Mouse (Mus musculus): ENCODE results near the gene Tgfb2.

The Tgfb2 gene

GRCm38 (mm10) chr1:186702391-186703255, 3.2 kb downstream of the Tgfb2 start:
- no peak for DNase-seq (ENCODE audit: low spot score)

DNA sequence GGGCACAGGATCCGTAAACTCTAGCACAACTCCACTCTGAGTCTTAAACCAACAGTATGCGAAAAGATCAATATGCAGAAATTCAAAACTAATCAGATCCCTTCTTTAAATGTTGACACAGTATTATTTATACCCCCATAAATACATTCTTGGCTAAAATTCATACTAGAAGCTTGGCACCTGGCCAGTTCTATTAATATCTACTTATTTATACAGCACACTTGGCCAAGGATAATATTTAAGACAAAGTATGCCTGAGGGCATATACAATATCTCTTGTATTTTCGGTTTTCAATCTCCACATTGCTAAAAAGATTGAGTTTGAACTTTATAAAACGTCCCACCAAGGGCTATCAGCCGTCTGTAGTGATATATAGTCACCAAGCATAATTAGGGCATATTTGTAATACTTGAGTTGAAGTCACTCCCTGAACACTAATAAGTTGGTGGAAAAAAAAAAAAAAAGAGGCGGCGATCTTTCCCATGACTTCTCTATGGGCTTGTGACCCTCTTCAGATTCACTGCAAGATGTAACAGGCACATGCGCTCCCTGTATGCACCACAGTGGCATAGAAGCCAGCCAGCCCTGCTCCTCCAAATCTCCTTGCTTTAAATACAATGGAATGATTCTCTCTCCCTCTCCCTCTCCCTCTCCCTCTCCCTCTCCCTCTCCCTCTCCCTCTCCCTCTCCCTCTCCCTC, 4.4 kb downstream of the Tgfb2 start:
- no peak for DNase-seq (ENCODE audit: low spot score)

- no peak for DNase-seq (ENCODE audit: low spot score)
These were observed 5.3 kb downstream of the Tgfb2 start for GRCm38 (mm10) chr1:186700496-186700895.

DNA sequence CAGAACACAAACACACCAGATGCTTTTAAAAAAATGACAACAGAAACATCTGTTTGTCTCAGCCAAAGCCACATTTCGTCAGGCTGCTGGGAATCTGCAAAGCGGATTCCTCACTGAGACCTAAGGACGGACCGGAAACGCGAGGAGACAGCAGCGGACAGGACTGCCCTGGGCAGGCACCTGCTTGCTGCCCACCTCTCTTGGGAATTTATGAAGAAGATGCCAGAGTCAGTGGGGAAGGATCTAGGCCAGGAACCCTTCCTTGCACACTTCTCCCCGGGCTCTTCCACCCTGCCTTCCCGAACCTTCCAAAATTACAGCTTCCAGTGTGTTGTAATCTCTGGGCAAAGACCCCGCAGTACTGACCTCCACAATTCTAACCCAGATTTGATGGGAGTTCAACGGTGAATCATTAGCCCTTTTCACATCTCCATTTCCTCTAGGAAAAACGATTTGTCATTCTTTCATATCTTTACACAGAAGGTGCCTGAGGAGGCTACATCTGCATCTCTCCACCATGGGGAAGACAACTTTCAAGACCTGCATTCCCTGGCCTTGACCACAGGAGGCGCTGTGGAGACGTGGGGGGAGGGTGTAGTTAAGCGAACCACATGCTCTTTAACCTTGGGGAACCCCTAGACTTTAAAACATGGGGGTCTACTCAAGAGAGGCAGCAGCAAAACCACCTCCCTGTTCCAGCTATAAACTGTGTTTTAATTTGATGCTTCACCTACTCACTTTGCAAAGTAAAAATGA, 7.0 kb downstream of the Tgfb2 start:
- no peak for DNase-seq (ENCODE audit: low spot score)

GRCm38 (mm10) chr1:186696231-186696630, 9.6 kb downstream of the Tgfb2 start:
- no peak for DNase-seq (ENCODE audit: low spot score)

DNA sequence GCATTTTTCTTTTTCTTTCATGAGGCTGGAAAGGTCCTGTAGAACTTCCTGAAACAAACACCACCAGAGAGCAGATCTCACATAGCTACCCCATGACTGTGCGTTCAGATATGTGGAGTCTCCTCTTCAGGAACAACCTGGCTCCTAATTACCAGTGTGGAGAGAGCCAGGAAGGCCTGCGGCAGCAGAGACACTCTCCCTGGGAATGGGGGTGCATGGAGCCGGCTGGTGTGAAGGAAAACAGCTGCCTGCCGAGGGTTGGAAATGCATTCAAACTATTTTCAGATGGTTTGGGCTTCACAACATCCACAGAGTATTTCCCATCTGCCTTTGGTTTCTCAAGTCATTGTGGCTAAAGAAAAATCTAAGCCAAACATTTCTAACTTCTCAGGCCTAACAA, 10.4 kb downstream of the Tgfb2 start:
- peak; percentile 11 for DNase-seq (ENCODE audit: low spot score)

DNA sequence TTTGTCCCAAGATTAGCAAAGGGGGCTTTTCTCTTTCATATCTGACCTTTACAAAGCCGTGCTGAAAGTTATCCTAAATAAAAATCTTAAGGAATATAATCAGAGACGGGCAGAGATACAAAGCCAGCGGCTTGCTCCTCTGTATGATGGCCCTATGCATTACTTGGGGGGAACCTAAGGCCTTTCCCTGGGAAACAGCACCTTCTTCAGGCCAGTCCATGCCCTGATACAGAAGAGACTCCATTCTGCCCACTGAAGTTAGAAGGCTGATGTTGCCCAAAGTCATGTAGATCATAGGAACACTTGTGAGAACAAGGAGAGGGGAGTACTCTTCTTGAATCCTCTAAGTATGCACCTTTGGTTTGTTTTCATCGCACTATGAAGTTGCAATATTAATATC, 13.4 kb downstream of the Tgfb2 start:
- DNase-seq (ENCODE audit: low spot score) = no peak

- DNase-seq (ENCODE audit: low spot score) = no peak
These were observed 14.1 kb downstream of the Tgfb2 start for GRCm38 (mm10) chr1:186691708-186692107.

GRCm38 (mm10) chr1:186684041-186684440, 21.7 kb downstream of the Tgfb2 start:
- no peak for DNase-seq (ENCODE audit: low spot score)

DNA sequence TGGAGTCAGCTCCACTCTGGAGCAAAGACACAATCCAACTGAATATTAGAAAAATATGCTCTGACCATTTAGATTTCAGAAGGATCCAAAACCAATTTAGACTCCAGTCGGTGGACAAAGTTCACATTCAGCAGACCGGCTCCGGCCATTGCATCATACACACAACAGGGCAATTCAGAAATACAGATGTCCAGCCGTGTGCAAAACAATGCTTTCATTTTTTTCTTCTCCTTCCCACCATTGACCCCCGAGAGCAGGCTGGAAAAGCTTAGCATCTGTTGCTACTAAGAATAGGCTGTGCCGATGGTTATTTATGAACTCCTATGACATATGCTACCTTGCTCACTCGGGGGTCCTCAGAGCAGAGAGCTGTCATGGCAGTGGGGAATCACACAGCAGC, 23.2 kb downstream of the Tgfb2 start:
- DNase-seq (ENCODE audit: low spot score) = no peak

DNA sequence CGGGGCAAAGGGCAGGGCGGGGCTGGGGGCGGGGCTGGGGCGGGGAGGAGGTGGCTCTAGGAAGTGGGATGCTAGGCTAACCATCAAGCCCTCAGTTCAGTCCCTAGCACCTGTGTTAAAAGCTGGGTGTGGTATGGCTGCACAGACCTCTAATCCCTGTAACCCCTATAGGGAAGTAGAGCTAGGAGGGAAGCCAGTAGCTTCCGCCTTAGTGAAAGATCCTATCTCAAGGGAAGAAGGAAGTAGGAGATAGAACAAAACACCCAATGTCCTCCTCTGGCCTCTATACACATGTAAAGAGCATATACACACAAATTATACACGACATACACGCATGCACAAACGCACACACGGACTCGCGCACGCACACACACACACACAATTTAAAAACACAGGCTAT, 28.2 kb downstream of the Tgfb2 start:
- no peak for DNase-seq (ENCODE audit: low spot score)

GRCm38 (mm10) chr1:186676199-186676598, 29.6 kb downstream of the Tgfb2 start:
- no peak for DNase-seq (ENCODE audit: low spot score)

DNA sequence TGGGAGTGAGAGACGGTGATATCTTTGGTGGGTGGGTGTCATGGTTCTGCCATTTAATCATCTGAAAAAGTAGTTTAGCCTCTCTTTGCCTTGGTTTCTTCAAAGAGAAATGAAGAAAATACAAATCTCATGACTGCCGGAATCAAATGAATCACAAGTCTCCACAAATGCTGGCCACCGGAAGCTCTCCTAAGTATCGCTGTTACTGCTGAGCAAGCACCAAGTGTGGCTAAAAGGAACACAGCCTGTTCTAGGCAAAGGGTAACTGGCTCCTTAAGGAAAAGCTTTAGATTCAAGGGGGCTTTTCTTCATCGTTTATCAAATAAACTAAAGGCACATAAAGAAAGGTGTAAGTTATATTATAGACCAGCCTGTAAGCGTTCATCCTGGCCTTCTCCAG, 30.5 kb downstream of the Tgfb2 start:
- DNase-seq (ENCODE audit: low spot score) = no peak

GRCm38 (mm10) chr1:186674621-186675020, 31.2 kb downstream of the Tgfb2 start:
- DNase-seq (ENCODE audit: low spot score) = no peak

- DNase-seq (ENCODE audit: low spot score) = no peak
These were observed 32.6 kb downstream of the Tgfb2 start for GRCm38 (mm10) chr1:186673166-186673565.

GRCm38 (mm10) chr1:186663412-186663811, 42.4 kb downstream of the Tgfb2 start:
- no peak for DNase-seq (ENCODE audit: low spot score)

GRCm38 (mm10) chr1:186662996-186663395, 42.8 kb downstream of the Tgfb2 start:
- DNase-seq (ENCODE audit: low spot score) = no peak

DNA sequence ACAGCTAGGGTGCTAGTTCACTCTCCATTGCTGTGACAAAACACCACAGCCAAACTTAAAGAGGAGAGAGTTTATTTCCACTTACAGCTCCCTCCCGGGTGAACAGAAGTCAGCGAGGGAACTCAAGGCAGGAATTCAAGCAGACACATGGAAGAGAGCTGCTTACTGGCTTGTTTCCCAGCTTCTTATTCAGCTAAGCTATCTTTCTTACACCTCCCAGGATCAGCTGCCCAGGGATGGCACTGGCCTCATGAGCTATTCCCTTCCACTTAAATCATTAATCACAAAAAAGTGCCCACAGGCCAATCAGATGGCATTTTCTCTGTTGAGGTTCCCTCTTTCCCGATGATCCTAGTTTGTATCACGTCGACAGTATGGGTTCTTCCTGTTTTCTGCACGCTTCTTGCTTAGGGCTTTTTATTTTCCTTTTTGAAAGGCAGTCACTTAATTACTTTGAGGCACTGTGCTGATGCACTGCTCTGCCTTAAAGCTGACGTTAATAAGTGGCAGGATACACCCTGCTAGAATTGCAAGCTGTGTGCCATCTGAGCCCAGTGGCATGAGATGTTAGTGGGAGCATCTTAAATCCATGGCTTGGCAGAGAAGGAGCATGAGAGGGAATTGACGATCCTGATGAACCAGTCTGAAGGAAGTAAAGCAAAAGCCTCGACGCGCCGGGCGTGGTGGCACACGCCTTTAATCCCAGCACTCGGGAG, 44.4 kb downstream of the Tgfb2 start:
- DNase-seq (ENCODE audit: low spot score) = no peak

- no peak for DNase-seq (ENCODE audit: low spot score)
These were observed 47.0 kb downstream of the Tgfb2 start for GRCm38 (mm10) chr1:186658783-186659182.

GRCm38 (mm10) chr1:186657559-186658219, 48.1 kb downstream of the Tgfb2 start:
- no peak for DNase-seq (ENCODE audit: low spot score)

DNA sequence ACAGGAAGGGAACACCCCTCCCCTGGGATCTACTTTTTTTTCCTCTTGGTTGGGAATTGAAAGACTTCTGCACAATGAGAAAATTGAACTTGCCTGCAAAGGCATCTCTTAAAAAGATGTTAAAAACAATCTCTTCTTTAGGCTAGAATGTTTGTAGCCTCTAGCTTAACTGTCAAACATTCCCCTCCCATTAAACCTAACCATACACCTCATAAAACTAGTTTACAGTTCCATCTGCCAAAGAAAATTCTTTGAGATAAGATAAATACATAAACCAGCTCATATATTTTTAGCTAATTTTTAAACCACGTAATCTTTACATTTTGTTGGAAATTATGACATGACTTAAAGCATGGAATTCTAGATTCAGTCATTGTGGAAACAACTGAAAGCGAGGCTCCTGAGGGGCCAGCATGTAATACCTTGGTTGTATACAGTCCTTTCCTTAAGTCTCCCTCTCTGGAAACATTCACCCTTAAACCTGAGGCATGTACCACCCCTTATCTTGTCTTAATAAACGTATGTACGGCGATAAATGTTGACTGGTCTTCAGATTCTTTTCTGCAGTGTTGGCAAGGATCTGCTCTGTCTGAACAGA, 49.0 kb downstream of the Tgfb2 start:
- no peak for DNase-seq (ENCODE audit: low spot score)

All from testis, postnatal 14 days (tissue).